Mouse (Mus musculus): ENCODE data around the gene Mtg1.
A peak's percentile ranks its signal among the peaks of the same experiment; 100 is the strongest.

GRCm38 (mm10) chr7:140116329-140117054, 20.9 kb upstream of the Mtg1 start, which contains the start of gene Echs1:
- TF ChIP-seq CTCF (IDR thresholded peaks at IDR 0.05; ENCODE audit: control insufficient read depth, insufficient read depth, insufficient replicate concordance, low read depth, low read length) (no peak), POLR2A (IDR thresholded peaks at IDR 0.05; ENCODE audit: control insufficient read depth, low read depth, low read length) (peak; percentile 78)
